Mouse (Mus musculus) bone marrow, adult 2 months (tissue): ENCODE measurements around the gene Sos2. TPM values are rescaled to one million over a fixed set of nuclear protein-coding genes. Genes with fewer than 3 reads are reported as not detected.

ENCODE experiments used
- H3K27ac ChIP-seq: fragments of 200-500 bp; 2 replicates; pipeline ENCODE4 v1.5.1; 2012; ENCODE audit warnings: low read depth, mild to moderate bottlenecking, control low read depth, inconsistent platforms, low read length; ENCODE audit not compliant: control insufficient read depth, poor library complexity, insufficient read depth
- H3K4me1 ChIP-seq: fragments of 200-500 bp; 2 replicates; pipeline ENCODE4 v1.6.1; 2011; ENCODE audit warnings: low read length; ENCODE audit not compliant: control insufficient read depth, insufficient read depth
- H3K4me3 ChIP-seq: fragments of 200-500 bp; replicated peaks from 2 replicates; pipeline ENCODE3; 2011; ENCODE audit warnings: mild to moderate bottlenecking, low read depth, low read length, control low read depth; ENCODE audit not compliant: control insufficient read depth
- CTCF ChIP-seq: fragments of 200-500 bp; IDR thresholded peaks from 2 replicates; pipeline ENCODE4 v1.5.1; 2011; ENCODE audit warnings: low read length, control low read depth; ENCODE audit not compliant: control insufficient read depth, insufficient read depth
- POLR2A ChIP-seq: fragments of 200-500 bp; IDR thresholded peaks from 2 replicates; pipeline ENCODE4 v1.6.1; 2011; ENCODE audit warnings: low read depth, mild to moderate bottlenecking, control low read depth, low read length, borderline replicate concordance; ENCODE audit not compliant: control insufficient read depth
- WGBS: fragments of 180-500 bp; shearing (Covaris S2); methylation state at CpG from one replicate; pipeline ENCODE4 v1.1.7; 2018; 5-methylcytosine and 5-hydroxymethylcytosine counted together
- polyA plus RNA-seq: library from polyadenylated mRNA; stranded (reverse); fragments of >200 nt; gene quantifications from 2 replicates; pipeline ENCODE4 v1.2.4, GENCODE M21; 2011; ENCODE audit warnings: low replicate concordance; ENCODE audit not compliant: missing spikeins, insufficient read depth, insufficient read length

Gene Sos2
- polyA plus RNA-seq, 1 experiment, result 10.9 TPM

- Histone ChIP-seq H3K4me1 (no peaks in the 10 kb centered on the region), H3K4me3 (no peak overlapping the region), H3K27ac (no peak overlapping the region)
- WGBS, result 84% methylated on average over 11 of the region's 11 CpGs
- TF ChIP-seq CTCF (no peak), POLR2A (no peak)
These were observed 23.3 kb upstream of the Sos2 start for GRCm38 (mm10) chr12:69704799-69705458.

GRCm38 (mm10) chr12:69698352-69698751, 16.7 kb upstream of the Sos2 start:
- 84% methylated on average over 6 of the region's 6 CpGs for WGBS
- H3K4me1 ChIP-seq, result no peaks in the 10 kb centered on the region
- TF ChIP-seq POLR2A, result no peak
- no peak for TF ChIP-seq CTCF
- no peak overlapping the region for H3K27ac ChIP-seq
- H3K4me3 ChIP-seq, result no peak overlapping the region

- Histone ChIP-seq H3K27ac (no peak overlapping the region), H3K4me3 (no peak overlapping the region), H3K4me1 (no peaks in the 10 kb centered on the region)
- 58% methylated on average over 5 of the region's 5 CpGs for WGBS
- TF ChIP-seq CTCF (no peak), POLR2A (no peak)
These were observed 15.1 kb upstream of the Sos2 start for GRCm38 (mm10) chr12:69696746-69697145.

GRCm38 (mm10) chr12:69693471-69693870, 11.8 kb upstream of the Sos2 start:
- TF ChIP-seq POLR2A, result no peak
- TF ChIP-seq CTCF, result no peak
- Histone ChIP-seq H3K4me3 (no peak overlapping the region), H3K4me1 (no peaks in the 10 kb centered on the region), H3K27ac (no peak overlapping the region)
- 94% methylated on average over 17 of the region's 17 CpGs for WGBS

GRCm38 (mm10) chr12:69690714-69691113, 9.1 kb upstream of the Sos2 start:
- no peak overlapping the region for H3K27ac ChIP-seq
- WGBS, result 88% methylated on average over 4 of the region's 4 CpGs
- TF ChIP-seq POLR2A, result no peak
- TF ChIP-seq CTCF, result no peak
- no peaks in the 10 kb centered on the region for H3K4me1 ChIP-seq
- no peak overlapping the region for H3K4me3 ChIP-seq

GRCm38 (mm10) chr12:69689094-69689493, 7.4 kb upstream of the Sos2 start:
- H3K27ac ChIP-seq, result no peak overlapping the region
- TF ChIP-seq POLR2A (no peak), CTCF (no peak)
- H3K4me3 ChIP-seq, result no peak overlapping the region
- no peaks in the 10 kb centered on the region for H3K4me1 ChIP-seq

GRCm38 (mm10) chr12:69688368-69688767, 6.7 kb upstream of the Sos2 start:
- TF ChIP-seq CTCF (no peak), POLR2A (no peak)
- Histone ChIP-seq H3K4me1 (no peaks in the 10 kb centered on the region), H3K27ac (no peak overlapping the region), H3K4me3 (no peak overlapping the region)
- WGBS, result 32% methylated on average over 2 of the region's 2 CpGs

- H3K27ac ChIP-seq, result no peak overlapping the region
- H3K4me1 ChIP-seq, result peaks cover 1% of the 10 kb centered on the region; the same call in 1 of the 2 replicates
- peak overlapping the region; percentile 4 for H3K4me3 ChIP-seq
- TF ChIP-seq CTCF (no peak), POLR2A (no peak)
- WGBS, result 6% methylated on average over 10 of the region's 10 CpGs
These were observed 1.9 kb upstream of the Sos2 start for GRCm38 (mm10) chr12:69683537-69683936.
